Mouse (Mus musculus) c-Kit-negative CD71-positive TER-119-positive erythroid progenitor cells, embryonic 14.5 days (primary cell): ENCODE measurements at regions not wholly inside any gene's neighbourhood (a gene's known extent, or its start where the extent isn't known, plus 50 kb on each side); places are given as distances from the start of the nearest gene placed in this dataset.
A peak's percentile ranks its signal among the peaks of the same experiment; 100 is the strongest.

Experiments used
- DNase-seq: peaks from one replicate; pipeline ENCODE4 v3.0.0-alpha.2; 2013; ENCODE audit warnings: low read depth, low spot score

DNA sequence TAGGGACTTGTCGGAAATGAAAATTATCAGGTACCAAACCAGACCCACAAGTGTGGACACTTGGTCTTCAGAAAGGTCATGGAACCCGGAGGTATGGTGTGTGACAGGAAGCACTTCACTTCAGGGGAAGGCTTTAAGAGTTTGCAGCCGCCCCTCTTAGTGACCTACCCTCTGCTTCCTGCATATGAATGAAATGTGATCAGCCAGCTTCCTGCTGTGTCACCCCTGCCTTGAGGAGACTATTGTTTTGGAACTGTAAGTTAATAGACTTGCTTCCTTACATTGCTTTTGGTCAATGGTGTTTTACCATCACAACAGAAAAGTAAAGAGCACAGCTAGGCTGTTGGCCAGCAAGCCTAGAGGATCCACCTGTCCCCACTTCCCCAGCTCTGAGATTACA, 515.3 kb downstream of the Pdcd6ip start:
- DNase-seq, result no peak

DNA sequence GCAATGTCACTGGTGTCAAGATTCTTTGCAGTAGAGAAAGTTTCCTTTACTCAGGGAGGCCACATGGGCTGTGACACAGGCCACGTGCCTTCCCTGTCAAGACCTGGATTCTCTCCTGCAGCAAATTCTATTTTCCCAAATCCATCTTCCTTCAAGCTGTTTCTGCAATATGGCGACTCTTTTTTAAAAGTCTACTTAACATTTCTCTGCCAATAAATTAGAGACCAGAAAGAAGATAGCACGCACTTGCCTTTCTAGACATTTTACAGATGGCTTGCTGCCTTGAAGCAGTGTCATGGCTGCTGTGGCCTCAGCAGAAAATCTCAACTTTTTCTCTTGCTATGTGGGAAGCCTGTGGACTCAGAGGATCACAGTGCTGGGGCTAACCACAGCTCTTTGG, 516.9 kb downstream of the Pdcd6ip start:
- no peak for DNase-seq

DNA sequence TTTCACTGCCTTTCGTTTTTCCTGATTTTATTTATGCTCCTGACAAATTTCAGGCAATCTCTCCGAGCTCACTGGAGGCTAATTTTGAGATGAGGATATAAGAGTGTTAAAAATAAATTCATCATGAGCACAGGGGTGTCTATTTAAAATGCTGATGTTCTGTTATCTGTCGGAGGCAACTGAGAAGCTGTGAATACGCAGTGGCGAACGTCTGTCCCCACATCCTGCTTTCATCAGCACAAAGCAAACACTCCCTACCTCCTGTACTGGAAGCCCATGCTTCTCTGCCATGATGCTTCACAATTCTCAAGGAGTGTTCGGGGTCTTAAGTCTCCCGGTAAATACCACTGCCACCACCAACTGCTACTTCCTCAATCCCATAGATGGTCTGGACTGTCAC, 526.9 kb downstream of the Pdcd6ip start:
- no peak for DNase-seq

DNA sequence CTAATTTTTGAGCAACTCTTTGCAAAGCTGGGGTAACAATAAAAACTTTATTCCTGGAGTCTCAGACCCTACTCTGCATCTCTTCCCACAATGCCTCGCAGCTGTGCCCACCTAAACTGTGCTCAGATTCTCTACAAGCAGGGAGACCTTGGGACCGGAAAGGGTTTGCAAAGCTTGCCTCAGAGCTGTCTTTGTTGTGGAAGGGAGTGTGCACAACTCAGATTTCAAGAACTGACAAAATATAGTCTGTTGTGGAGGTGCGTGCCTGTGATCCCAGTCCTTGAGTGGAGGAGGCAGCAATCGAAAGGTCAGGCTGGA, 530.2 kb downstream of the Pdcd6ip start:
- no peak for DNase-seq

DNA sequence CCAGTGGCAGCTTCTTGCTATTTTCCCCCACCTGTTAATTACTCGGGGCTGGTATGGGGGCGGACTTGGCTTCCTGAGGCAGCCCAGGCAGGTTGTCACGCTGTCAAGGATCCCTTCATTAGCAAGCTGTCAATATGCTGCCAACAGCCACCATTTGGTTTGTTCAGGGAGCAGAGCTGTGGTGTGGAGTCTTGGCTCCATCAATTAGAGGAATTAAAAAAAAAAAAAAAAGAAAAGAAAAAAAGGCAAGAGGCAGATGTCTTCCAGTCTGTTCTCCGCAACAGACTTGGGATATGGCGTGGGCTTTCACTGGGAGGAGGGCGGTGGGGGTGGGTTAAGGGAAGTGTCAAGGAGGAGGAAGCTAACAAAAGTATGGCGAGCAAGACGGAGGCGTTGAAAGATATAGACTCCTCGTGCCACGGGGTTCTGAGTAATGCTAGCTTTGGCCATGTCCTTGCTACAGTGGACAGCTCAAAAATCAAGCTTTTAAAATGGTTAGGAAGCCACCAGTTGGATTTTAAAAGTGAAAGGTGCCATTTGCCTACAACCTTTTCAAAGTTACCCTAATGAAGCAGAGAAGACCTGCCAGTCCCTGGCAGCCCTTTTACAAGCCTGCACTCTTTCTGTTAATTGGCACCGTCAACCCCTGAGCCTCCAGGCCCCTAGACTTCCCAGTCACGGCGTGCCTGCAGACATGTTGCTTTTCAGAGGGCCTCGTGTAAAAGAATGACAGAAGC, 530.7 kb downstream of the Pdcd6ip start:
- no peak for DNase-seq

DNA sequence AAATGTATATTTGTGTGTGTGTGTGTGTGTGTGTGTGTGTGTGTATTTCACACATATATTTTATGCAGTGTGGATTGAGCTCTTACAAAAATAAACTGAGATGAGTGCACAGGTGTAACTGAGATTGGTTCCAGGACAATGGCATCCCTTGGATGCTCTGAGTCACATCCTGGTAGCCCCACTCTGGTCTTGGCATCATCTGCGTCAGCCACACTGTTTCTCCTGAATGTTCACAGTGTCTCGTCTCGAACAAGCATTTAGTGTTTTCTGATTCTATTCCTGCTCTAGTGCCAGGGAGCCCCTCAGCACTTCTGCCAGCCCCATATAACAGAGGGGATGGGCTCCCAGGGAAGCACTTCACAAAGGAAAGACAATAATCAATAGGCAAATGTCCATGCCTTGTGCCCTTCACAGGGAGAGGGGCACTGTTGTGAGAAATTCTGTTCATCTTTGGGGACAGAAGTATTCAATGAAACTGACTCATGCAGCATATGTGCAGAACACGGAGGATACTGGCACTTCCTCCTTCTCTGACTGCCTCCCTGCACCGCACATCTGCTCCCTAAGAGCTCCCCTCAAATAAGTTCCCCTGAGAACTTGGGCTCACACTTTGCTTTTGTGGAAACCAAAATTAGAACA, 536.2 kb downstream of the Pdcd6ip start:
- no peak for DNase-seq

DNA sequence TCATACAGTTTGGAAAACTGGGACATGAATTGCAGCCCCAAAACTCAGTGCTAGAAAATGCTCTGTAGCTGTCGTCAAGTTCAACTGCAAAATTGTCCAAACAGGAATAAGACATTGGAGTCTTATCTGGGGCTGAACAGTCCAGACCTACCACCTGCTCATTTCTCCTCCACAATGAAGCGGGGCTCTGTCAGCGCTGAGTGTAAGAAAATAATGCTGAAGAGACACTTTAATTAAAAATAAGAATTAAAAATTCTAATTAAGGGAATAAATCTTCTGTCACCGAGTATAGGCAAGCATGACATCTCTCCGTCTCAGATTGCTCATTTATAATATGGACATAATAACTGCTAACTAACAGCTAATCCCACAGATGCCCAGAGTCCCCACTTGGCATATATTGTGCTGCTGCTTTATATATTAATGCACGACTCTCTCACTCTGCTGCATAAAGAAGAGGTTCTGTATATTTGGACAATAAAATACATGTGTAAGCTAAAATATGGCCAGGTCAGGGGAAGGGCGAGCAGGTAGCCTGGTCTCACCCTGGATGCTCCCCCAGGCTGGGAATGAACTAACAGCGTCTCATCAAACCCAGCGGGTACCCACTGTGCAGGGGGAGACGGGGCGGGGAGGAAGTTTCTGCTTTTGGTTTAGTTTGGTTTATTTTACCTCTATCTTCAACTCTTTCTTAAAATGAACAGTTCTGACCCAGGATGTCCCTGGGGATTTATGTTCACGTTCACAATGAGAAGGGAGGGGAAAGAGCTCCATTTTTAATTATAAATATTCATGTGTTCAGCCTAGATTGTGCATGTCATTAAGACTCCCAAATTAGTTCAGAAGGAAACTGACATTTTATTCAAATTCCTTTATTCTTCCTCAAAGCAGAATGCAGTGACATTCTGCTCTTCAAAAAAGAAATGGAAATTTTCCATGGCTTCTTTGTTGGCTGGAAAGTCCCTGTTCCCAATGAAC, 544.9 kb downstream of the Pdcd6ip start:
- no peak for DNase-seq

DNA sequence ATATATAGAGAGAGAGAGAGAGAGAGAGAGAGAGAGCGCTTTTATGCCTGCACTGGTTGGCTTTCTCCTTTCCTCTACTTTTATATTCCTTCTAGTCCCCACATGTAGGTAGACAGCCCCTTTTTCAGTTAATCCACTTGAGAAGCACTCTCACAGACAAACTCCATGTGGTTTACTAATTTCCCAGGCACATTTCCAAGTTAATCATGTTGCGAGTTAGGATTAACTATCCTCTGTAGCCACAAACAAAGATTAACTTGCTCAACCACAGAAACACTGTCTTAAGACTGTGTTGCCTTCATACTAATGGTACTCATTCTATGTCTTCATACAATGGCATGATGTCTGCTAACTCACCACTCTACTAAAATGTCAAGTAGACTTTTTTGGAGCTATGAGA, 548.0 kb downstream of the Pdcd6ip start:
- DNase-seq, result no peak

DNA sequence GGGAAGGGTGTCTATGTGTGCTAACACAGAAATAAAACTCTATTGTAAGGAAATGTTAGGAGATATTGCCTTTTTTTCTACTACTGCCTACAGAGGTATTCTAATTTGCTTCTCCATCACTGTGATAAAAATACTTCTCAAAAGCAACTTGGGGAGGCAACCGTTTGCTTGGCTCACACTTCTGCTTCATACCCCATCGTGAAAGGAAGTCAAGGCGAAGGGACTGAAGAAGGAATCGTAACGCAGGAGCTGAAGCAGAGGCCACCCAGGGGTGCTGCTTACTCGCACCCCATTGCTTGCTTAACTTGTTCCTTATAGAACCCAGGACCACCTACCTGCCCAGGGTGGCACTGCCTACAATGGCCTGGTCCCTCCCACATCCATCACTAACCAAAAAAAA, 550.0 kb downstream of the Pdcd6ip start:
- DNase-seq, result no peak

DNA sequence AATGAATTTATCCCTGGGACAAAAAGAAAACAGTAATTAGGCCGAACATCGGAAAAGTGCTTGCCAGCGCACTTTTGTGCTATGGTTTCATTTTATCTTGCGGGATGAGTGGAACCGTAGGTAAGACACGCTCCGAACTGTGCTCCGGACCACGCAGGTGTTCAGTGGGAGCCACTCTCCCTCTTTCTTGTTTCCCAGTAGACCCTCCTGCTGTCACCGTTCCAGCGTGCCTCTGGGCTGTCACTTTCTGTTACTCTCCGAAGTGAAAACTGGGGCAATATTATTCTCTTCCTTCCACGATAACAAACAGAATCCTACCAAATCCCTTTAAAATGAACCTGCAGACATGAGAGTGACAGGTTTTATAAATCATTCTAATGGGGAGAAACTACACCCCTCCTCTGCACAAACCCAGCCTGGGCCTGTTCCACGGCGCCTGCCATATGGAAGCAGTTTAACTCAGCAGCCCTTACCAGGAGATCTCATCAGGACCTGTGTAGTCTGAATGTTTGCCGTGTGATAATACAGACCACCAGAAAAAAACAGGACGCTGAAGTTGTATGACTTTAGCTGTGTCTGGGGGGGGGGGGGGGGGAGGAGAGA, 550.5 kb downstream of the Pdcd6ip start:
- DNase-seq, result no peak

DNA sequence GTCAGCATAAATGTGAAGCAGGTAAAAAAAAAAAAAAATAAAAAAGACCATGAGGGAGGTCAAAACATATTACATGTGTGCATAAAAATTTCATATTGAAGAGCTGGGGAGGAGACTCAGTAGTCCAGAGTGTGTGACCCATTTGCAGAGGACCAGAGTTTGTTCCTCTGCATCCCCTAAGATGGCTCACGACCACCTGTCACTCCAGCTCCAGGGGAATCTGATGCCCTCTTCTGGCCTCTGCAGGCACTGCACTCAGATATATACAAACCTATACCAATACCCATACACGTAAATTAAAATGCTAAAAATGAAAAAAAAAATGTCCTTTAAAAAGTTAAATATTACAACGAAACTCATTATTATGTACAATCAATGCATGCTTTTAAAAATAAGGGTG, 551.4 kb downstream of the Pdcd6ip start:
- no peak for DNase-seq

DNA sequence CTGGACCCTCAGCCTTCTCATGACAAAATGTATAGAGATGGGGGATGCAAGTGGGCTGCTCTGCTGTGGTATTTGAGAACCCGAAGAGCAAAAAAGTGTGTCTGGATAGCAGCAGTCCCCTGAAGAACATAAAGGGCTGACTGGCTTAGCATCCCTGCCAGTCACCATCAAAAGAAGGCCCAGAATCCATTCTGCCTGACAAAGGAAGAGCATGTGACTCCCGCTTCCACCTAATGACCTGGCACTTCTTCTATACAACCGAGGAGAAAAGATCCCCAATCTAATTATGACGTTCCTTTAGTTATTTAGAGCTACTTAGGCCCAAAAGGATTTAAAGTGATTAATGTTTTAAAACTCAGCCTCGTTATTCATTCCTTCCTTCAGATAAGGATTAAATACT, 559.0 kb downstream of the Pdcd6ip start:
- DNase-seq, result no peak

DNA sequence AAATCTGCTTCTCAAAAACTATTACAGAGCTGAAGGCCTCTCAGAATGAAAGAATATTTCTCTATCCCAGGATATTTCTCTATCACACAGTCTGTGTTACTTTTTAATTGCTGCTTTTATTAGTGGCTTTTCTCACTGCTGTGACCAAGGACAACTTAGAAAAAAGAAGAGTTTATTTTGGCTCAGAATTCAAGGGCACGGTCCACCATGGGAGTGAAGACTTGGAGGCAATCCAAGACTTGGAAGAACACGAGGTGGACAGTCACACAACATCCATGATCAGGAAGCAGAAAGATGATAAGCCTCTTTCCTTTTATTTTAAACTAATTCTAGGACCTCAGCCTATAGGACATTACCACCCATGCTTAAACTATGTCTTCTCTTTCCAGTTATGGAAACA, 561.5 kb downstream of the Pdcd6ip start:
- DNase-seq, result no peak

DNA sequence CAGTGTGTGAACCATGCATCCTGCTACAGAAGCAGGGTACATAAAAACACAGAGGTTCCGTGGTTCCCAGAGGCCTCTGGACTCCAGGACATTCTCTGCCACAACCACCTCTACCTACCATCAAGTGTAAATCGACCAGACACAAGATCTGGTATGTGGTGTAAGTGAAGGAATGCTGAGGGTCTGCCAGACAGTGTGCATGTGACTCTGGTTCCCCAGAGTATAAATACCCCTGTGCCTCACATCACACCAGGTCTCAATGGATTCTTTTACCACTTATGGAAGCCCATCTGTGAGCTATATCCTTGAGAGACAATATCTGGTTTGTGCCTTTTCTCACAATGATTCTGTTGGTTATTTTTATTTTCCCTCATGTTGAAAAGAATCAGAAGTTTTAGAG, 563.0 kb downstream of the Pdcd6ip start:
- no peak for DNase-seq

DNA sequence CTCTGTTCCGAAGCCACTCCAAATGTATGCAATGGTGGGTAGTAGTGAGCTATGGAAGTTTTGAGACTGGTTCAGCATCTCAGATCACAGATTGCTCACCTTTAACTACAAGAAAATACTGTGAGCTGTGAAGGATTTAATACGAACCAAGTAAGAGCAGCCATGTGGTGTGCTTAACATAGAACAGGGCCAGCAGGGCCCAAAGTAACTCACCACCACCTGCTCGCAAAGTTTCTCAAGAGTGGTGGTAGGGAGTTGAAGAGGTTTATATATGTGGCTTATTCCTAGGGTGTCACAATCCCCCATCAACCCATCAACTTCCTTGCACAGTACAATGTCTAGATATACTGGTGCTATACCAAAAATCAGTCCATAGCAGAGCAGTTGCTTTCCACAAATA, 573.4 kb downstream of the Pdcd6ip start:
- DNase-seq, result no peak

DNA sequence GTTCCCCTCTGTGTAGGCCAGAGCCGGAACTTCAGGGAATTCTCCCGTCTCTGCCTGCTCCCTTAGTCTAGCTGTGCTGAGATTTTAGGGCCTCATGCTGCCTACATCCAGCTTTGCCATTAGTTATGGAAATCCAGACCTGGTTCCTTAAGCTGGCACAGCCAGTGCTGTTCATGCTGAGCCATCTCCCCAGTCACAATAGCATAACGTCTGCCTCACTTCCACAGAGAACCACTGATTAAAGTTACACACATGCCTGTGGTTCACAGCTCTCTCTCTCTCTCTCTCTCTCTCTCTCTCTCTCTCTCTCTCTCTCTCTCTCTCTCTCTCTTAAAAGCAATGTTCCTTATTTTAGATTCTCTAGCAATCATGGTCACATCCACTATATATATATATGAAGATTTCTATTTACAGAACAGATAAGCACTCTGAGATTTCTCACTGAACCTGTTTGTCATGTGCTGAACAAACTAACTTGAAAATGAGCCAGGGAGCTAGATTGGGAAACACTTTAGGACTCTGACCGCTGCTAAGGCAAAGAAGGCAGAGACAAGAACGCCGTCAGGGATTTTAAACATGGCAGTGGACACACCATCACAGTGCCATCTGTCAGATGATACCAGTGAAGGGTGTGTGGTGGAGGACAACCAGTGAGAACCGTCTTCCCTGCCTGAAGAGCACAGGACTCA, 584.9 kb downstream of the Pdcd6ip start:
- no peak for DNase-seq

DNA sequence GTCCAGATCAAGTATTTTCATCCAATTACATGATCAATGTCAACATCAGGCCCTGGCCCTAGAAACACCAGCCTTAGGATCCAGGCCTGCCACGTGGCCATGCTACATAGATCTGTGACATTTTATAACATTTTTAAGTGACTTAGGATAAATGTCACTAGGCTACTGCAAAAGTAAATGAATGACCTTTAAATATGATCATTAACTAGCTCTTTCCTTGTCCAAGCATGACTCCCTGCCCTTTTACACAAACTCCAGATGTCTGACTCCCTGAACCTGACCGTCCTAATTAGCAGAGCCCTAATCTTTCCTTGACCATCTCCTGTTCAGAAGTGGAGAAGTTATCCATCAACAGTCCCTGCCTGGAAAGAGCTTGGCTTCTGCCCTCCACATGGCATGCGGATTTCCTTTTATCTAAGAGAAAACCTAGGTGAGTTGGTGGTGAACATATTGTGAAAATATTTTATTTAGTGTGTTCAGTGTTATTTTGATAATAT, 585.8 kb downstream of the Pdcd6ip start:
- DNase-seq, result no peak

DNA sequence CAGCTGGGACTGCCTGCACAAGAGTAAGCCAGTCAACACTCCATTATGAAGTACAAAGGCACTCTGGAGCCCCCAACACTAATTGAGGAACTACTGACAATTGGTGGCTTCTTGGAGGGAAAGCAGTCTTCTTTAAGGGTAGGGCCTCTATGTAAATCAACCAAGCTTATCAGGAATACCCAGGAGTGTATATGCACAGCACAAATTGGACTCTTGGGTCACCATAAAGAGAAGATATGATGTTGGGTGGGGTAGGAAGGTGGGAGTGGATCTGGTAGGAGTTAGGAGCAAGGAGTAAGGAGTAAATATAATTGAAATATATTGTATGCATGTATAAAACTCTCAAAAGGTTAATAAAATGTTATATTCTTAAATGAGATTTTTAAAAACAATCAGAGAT, 587.7 kb downstream of the Pdcd6ip start:
- DNase-seq, result peak; percentile 17

DNA sequence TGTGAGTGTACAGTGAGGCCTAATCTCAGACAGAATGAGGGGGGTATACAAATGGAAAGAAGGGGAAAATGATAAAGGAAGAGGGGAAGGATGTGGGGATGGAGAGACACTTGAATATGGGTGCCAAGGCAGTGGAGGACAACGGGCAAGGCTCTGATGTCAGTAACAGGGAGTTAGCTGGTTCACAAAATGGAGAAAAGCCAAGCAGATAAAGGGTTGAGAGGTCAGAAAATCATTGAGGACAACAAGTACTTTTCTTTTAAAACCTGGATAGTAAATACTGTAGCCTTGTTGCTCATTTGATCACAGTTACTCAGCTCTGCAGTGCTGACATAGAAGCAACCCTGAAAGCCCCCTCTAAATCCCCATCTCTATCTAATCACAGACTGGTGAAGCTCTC, 588.3 kb downstream of the Pdcd6ip start:
- DNase-seq, result no peak

DNA sequence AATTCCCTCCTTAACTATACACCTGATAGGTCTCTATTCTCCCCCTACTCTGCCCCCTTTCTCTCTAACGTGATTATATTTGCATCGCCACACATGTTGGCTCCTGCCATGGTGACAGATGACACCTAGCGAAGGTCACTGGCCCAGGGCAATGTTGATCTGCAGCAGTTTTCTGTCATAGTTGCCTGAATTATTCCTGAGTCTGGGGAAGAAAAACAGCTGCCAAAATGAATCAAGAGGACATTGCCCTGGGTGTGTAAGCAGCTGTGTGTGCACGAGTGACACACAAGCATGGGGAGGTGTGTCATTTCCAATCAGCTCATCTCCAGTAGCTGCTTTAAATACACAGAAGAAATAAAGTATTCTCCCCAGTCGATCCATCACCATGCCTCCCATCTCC, 592.5 kb downstream of the Pdcd6ip start:
- no peak for DNase-seq

DNA sequence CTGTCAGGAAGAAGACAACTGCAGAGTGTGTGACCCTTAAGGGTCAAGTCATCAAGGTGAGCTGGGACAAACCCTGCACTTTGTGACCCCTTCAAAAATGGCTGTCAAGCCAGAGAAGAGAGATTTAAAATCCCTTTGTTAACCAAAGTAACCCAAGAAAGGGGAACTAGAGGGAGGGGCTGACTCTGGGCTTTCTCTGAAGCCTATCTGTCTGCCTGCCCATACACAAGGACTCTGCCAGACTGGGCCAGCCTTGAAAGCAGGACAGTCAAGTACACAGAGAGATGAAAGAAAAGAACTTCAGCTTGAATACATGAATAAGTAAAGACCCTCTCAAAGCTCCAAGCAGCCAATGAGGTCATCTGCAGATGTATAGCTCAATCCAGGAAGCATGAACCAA, 595.3 kb downstream of the Pdcd6ip start:
- no peak for DNase-seq
